Mouse (Mus musculus) limb, embryonic 14.5 days (tissue): ENCODE measurements at regions not wholly inside any gene's neighbourhood (a gene's known extent, or its start where the extent isn't known, plus 50 kb on each side); places are given as distances from the start of the nearest gene placed in this dataset.
"Not testable (repeated sequence)": the region's sequence is repeated elsewhere in the genome, so short reads cannot be mapped to it uniquely, and the experiment has no call there.

ENCODE experiments used
- ATAC-seq: fragments of 200-750 bp; cut with Nextera tagmentation; 2 replicates; pipeline ENCODE4 v1.8.0; 2017; ENCODE audit warnings: low read depth, moderate number of reproducible peaks, moderate TSS enrichment; ENCODE audit not compliant: low FRiP score
- DNase-seq: peaks from one replicate; pipeline ENCODE4 v3.0.0-alpha.2; 2015; ENCODE audit warnings: low spot score
- H3K27ac ChIP-seq: fragments of 300-500 bp; sonication (generic); replicated peaks from 2 replicates; pipeline ENCODE4 v1.5.1; 2014; ENCODE audit warnings: low read depth, mild to moderate bottlenecking, low read length, moderate library complexity, mixed read lengths
- H3K27me3 ChIP-seq: fragments of 300-500 bp; sonication (generic); 2 replicates; pipeline ENCODE4 v1.6.1; 2014; ENCODE audit warnings: low read length, mixed read lengths; ENCODE audit not compliant: control insufficient read depth, insufficient read depth
- H3K36me3 ChIP-seq: fragments of 300-500 bp; sonication (generic); 2 replicates; pipeline ENCODE4 v1.6.1; 2014; ENCODE audit warnings: mild to moderate bottlenecking, low read length, moderate library complexity, mixed read lengths; ENCODE audit not compliant: control insufficient read depth, insufficient read depth
- H3K4me1 ChIP-seq: fragments of 300-500 bp; sonication (generic); 2 replicates; pipeline ENCODE4 v1.6.1; 2014; ENCODE audit warnings: antibody characterized with exemption, low read length, mixed read lengths; ENCODE audit not compliant: control insufficient read depth, insufficient read depth
- H3K4me2 ChIP-seq: fragments of 300-500 bp; sonication (generic); replicated peaks from 2 replicates; pipeline ENCODE4 v1.6.1; 2014; ENCODE audit warnings: low read depth, mild to moderate bottlenecking, low read length, moderate library complexity; ENCODE audit not compliant: severe bottlenecking
- H3K4me3 ChIP-seq: fragments of 300-500 bp; sonication (generic); replicated peaks from 2 replicates; pipeline ENCODE4 v1.5.1; 2014; ENCODE audit warnings: low read length
- H3K9ac ChIP-seq: fragments of 300-500 bp; sonication (generic); 2 replicates; pipeline ENCODE4 v1.6.1; 2014; ENCODE audit warnings: mild to moderate bottlenecking, low read depth, low read length, moderate library complexity; ENCODE audit not compliant: severe bottlenecking
- H3K9me3 ChIP-seq: fragments of 300-500 bp; sonication (generic); 2 replicates; pipeline ENCODE4 v1.6.1; 2016; ENCODE audit warnings: low read length; ENCODE audit not compliant: control insufficient read depth
- POLR2A ChIP-seq: fragments of 200-500 bp; IDR thresholded peaks from 2 replicates; pipeline ENCODE4 v1.8.0; 2012; ENCODE audit warnings: inconsistent platforms, mild to moderate bottlenecking, moderate library complexity, borderline replicate concordance; ENCODE audit not compliant: insufficient read depth, insufficient read length; ENCODE audit errors: extremely low read depth
- WGBS: fragments of 180-500 bp; shearing (Covaris S2); extraction: QIAGEN DNeasy Blood & Tissue Kit; methylation state at CpG from one replicate; pipeline ENCODE4 v1.1.7; 2014; 5-methylcytosine and 5-hydroxymethylcytosine counted together

DNA sequence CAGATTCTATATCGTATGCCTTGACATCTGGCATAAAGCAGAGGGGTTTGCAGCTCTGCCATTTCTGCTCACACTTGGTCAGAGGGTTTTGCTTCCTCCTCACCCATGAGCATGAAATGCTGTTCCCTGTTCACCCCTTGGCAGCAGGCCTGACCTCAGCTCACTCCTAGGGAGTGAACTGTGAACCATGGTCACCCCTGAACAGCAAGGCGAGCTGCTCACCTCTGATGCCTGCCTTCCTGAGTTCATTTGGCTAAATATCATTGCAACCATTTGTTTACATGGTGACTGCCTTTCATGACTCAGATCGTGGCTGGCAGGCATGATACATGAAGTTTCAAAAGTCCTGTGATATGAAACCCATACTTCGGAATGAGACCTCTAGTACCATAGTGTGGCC, 418.2 kb downstream of the Tcerg1l start:
- no peaks in the 10 kb centered on the region for H3K9me3 ChIP-seq
- H3K4me2 ChIP-seq: no peak overlapping the region
- no peak overlapping the region for H3K4me3 ChIP-seq
- TF ChIP-seq POLR2A: no peak
- H3K36me3 ChIP-seq: no peaks in the 10 kb centered on the region
- H3K9ac ChIP-seq: no peak overlapping the region
- ATAC-seq: no peak
- 89% methylated on average over 4 of the region's 4 CpGs for WGBS
- no peak overlapping the region for H3K27ac ChIP-seq
- H3K27me3 ChIP-seq: no peaks in the 10 kb centered on the region
- no peaks in the 10 kb centered on the region for H3K4me1 ChIP-seq
- no peak for DNase-seq

DNA sequence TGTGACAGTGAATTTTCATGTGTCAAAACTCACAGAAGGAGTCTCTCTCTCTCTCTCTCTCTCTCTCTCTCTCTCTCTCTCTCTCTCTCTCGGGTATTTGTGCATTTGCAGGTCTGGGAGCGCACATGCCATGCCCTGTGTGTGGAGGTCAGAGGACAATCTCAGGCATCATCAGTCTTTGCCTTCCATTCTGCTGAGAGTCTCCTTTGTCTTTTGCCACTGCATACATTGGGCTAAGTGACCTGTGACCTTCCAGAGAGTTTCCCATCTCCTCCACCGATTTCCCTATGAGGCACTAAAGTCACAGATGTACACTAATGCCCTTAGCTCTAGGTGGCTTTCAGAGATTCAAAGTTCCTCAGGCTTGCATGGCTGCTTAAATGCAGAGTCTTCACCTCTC, 391.7 kb downstream of the Tcerg1l start:
- H3K4me1 ChIP-seq: 0 out of 2 replicates have a peak, but pooled peaks cover 3% of the 10 kb centered on the region
- no peaks in the 10 kb centered on the region for H3K9me3 ChIP-seq
- H3K27ac ChIP-seq: no peak overlapping the region
- no peak for DNase-seq
- 51% methylated on average over 3 of the region's 3 CpGs for WGBS
- no peaks in the 10 kb centered on the region for H3K36me3 ChIP-seq
- H3K9ac ChIP-seq: no peak overlapping the region
- no peak overlapping the region for H3K4me3 ChIP-seq
- no peak for TF ChIP-seq POLR2A
- H3K27me3 ChIP-seq: no peaks in the 10 kb centered on the region
- H3K4me2 ChIP-seq: no peak overlapping the region
- no peak for ATAC-seq

DNA sequence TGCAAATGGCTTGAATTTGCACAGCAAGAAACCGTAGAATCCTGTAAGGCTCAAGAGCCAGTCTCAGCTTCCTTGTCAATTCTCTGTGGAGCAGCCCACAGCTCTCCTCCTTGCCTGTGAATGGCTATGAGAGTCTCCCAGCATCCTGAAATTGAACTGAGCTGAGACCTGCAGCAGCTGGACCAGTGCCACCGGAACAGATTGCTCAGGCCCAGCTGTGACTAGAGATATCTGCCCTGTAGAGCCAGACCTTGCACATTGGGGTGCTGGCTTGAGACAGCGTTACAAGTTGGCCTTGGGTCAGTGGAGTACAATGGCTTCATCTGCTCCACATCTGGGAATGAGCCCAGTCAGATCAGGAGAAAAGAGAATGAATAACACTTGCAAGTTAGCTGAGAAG, 390.6 kb downstream of the Tcerg1l start:
- Histone ChIP-seq H3K27me3 (no peaks in the 10 kb centered on the region), H3K27ac (no peak overlapping the region), H3K9me3 (no peaks in the 10 kb centered on the region), H3K4me3 (no peak overlapping the region), H3K36me3 (no peaks in the 10 kb centered on the region), H3K4me2 (no peak overlapping the region), H3K4me1 (0 out of 2 replicates have a peak, but pooled peaks cover 3% of the 10 kb centered on the region), H3K9ac (no peak overlapping the region)
- WGBS: 45% methylated on average over 3 of the region's 3 CpGs
- ATAC-seq (no peak), DNase-seq (no peak)
- no peak for TF ChIP-seq POLR2A

DNA sequence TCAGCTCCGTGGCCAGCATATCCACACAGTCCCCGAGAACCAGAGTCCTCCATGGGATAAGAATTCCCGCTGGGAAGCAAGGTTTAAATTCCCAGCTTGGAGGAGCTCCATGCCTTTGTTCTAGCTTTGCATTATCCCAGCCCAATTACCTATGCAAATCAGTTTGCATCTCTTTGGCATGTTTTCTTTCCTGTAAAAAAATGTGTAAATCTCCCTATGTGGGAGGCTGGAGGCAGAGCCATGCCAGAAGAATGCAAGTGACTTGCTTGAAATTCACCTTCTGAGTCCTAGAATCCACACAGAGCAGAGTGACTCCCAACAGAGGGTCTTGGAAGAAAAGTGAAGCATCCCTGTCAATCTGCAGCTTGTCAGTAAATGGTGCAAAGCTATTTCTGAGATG, 388.9 kb downstream of the Tcerg1l start:
- Histone ChIP-seq H3K4me2 (no peak overlapping the region), H3K27me3 (no peaks in the 10 kb centered on the region), H3K9ac (no peak overlapping the region), H3K9me3 (no peaks in the 10 kb centered on the region), H3K27ac (no peak overlapping the region), H3K4me1 (0 out of 2 replicates have a peak, but pooled peaks cover 3% of the 10 kb centered on the region), H3K4me3 (no peak overlapping the region), H3K36me3 (no peaks in the 10 kb centered on the region)
- no peak for TF ChIP-seq POLR2A
- 45% methylated on average over 3 of the region's 3 CpGs for WGBS
- DNase-seq (no peak), ATAC-seq (no peak)

DNA sequence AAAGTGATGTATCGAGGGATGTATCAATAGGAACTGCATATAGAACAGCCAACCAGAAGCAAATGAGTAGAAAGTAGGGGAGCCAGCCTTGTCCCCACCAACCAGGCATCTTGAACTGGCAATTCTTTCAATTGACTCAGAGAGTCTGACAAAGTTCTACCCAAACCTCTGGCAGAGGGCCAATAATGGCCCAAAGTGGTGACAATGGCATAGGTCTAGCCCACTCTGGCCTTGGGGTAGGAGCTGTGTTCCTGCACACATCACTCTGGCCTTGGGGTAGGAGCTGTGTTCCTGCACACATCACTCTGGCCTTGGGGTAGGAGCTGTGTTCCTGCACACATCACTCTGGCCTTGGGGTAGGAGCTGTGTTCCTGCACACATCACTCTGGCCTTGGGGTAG, 373.5 kb downstream of the Tcerg1l start:
- not testable (repeated sequence) for H3K4me3 ChIP-seq, H3K36me3 ChIP-seq, H3K4me2 ChIP-seq, DNase-seq, H3K27ac ChIP-seq, H3K9ac ChIP-seq, H3K4me1 ChIP-seq, H3K27me3 ChIP-seq, H3K9me3 ChIP-seq, ATAC-seq
- 95% methylated on average over 1 of the region's 1 CpGs for WGBS

DNA sequence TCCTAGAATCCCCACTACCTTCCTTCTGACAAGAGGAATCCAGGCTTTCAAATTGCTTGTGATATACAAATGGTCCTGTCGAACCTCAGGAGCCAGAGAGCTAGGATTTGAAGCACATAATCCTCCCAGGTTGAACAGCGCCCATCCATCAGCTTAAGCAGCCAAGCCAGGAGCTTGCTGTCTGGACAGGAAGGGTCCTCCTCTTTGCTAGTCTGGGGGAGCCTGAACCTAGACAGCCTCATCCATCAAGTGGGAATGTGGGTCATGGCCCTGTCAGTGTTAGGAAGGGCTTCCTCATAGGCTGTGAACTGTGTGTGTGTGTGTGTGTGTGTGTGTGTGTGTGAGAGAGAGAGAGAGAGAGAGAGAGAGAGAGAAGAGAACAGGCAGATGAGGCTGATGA, 345.8 kb downstream of the Tcerg1l start:
- H3K36me3 ChIP-seq: no peaks in the 10 kb centered on the region
- no peak for DNase-seq
- no peak overlapping the region for H3K9ac ChIP-seq
- TF ChIP-seq POLR2A: no peak
- H3K27me3 ChIP-seq: no peaks in the 10 kb centered on the region
- no peak for ATAC-seq
- H3K4me2 ChIP-seq: no peak overlapping the region
- no peaks in the 10 kb centered on the region for H3K9me3 ChIP-seq
- no peaks in the 10 kb centered on the region for H3K4me1 ChIP-seq
- WGBS: 30% methylated on average over 2 of the region's 2 CpGs
- H3K4me3 ChIP-seq: no peak overlapping the region
- H3K27ac ChIP-seq: no peak overlapping the region
